Mouse (Mus musculus) thymus, postnatal 14 days (tissue): Measurements from ENCODE around the gene Cdk13.

Experiments
- DNase-seq: peaks from one replicate; pipeline ENCODE4 v3.0.0; 2021

Gene Cdk13

DNA sequence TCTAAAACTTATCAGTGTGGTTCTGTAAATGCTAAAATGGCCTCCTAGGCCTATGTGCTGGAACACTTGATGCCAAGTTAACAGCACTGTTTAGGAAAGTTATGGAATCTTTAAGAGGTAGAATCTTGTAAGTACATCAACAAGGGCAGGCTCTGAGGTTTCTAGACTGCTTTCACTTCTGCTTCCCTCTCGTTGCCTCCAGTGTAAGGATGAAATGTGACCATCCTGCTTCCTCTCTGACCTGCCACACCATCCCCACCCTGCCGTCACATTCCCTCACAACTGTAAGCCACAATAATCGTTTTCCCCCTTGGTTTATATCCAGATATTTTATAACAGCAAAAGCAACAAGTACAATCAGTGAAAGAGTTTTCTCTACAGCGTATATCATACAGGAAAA lies 49.9 kb downstream of the Cdk13 start:
- DNase-seq = no peak

DNA sequence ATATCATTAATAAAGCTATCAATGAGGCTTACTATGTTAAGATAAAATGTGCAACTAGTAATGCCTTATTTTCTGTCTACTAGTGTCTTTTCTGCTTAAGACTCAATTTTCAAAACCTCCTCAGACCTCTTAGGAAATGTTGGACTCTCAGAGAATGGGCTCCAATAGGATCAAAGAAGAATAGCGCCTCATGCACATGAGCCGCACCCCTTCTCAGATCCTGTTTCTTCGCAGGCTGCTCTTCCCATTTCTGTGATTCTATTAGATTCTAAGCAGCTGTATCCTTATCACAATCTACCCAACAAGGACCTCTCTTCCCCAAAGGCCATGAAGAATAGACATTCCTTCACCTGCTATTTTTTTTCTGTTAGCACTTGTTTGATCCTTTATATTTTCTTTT lies 76.1 kb downstream of the Cdk13 start:
- no peak for DNase-seq

DNA sequence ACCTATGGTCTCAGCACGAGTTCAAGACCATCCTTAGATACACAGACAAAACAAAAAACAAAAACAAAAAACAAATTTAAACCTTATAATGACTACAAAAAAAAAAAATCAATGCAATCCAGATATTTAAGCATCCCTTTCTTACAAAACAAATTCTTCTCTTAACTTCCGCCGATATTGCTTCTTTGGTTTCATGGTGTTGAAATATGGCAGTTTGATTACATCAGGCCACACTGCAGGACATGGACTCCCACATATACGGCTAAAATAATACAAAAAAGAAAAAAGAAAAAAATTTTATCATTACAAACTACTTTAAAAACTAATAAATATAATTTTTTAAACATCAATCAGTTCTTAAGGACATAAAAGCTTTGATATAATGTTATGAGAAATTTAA lies 77.0 kb downstream of the Cdk13 start:
- DNase-seq = no peak

DNA sequence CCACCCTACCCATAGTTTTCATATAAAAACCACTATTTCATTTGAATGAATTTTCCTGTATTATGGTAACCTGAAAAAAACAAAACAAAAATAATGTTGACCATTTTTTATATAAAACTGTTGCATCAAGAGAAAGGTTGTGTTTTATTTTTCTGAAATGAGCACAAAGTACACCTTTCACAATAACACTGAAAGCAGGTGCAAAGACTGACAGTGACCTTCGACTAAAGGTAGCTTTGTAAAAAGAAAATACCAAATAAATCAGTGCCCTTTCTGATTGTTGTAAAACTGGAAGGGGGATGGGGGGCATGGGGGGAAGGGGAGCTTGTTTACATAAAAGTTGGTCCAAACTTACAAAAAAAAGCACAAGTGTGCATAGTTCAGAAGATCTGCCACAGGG lies 87.5 kb downstream of the Cdk13 start:
- DNase-seq = no peak

DNA sequence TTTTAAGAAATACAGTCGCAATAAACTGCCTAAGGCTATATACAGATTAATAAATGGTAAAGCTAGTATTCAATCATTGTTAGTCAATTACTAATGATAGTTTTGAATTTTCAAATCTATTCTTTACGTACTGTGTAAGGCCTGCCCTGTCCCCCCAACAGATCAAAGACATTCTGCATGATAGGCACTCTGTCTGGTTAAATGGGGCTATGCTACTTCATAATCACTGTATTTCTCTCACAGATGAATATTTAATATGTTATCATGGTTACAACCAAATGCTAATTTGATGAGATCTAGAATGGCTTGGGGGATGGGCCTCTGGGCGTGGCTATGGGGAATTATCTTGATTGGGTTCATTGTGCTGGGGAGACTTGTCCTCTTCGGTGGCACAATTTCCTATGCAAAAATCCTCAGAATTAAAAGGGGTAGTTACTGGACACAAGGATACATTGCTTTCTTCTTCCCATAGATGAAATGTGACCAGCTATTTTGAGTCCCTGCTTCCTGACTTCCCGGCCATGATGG lies 96.0 kb downstream of the Cdk13 start:
- DNase-seq = no peak

DNA sequence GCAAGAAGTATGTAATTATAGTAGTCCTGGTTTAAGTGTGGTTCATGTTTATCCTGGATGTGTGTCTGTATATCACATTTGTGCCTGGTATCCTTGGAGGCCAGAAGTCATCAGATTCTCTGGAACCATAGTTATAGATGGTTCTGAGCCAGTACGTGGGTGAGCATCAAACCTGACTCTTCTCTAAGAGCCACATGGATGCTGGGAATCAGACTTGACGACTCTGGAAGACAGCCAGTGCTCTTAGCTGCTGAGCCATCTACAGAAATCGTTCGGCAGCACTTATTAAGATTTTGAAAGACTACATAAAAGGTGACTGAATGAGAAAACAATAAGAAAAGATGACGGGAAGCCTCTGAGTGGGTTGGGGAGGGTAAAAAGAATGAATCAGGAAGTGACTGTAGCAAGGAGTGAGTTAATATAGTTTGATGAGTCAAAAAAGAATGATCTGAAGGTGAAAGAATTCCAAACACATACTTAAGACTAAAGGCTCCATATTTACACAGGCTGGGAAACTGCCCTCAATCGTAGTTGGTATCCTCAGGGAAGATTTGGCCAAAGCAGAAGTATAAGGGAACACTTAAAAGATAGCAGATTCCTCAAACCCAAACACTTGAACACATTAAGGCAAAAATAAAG lies 99.6 kb downstream of the Cdk13 start:
- no peak for DNase-seq

DNA sequence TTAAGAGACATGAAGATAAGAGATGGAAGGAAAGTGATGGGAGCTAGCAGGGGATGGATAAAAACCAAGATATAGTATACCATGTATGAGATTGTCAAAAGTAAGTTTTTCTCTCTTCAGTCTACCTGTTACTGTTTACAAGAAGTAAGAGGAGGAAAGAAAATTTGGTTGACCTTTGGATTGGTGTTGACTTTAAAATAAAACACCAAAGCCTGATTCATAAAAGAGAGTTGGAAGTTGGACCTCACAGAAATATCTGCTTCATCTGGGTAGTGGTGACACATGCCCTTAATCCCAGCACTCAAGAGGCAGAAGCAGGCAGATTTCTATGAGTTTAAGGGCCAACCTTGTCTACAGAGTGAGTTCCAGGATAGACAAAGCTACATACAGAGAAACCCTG lies 102.6 kb downstream of the Cdk13 start:
- no peak for DNase-seq

DNA sequence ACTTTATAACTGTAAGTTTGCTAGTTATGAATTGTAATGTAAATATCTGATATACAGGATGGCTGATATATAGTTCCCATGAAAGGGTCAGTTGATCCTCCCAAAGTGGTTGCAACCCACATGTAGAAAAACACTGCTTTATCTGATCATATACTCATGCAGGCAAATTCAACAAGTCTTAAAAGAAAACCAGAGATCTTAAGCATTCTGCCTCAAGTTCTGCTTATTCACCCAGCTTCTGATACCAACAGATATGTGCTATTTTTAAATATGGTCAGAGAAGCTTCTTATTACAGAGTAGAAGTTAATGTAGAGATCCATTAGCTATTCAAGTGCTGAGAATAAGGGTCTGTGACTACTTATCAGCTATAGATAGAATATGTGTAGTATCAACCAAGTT lies 103.6 kb downstream of the Cdk13 start:
- no peak for DNase-seq

DNA sequence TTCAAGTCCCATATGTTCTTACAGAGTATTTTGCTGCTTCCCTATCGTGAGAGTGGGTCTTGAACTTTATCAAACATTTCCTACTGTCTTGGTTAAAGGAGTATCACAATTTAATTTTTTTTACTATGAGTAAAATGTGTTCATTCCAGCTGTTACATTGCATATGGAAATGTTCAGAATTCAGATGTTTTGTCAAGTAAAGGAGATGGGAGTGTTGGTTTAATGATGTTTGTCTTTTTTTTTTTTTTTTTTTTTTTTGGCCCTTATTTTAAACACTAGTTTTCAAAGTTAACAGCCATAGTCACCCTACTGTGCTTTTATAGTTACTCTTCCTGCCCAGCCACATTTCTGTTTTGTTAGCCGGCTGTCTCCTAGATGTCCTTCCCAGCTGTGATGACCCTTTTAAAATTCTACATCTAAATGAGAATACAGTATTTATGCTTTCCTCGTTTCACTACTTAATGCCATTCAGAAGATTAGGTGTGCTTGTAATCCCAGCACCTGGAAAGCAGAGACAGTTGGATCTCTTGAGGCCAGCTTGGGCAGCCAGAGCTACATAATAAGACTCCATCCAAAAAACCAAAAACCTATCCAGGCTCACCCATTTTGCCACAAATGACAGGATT lies 104.7 kb downstream of the Cdk13 start:
- no peak for DNase-seq

DNA sequence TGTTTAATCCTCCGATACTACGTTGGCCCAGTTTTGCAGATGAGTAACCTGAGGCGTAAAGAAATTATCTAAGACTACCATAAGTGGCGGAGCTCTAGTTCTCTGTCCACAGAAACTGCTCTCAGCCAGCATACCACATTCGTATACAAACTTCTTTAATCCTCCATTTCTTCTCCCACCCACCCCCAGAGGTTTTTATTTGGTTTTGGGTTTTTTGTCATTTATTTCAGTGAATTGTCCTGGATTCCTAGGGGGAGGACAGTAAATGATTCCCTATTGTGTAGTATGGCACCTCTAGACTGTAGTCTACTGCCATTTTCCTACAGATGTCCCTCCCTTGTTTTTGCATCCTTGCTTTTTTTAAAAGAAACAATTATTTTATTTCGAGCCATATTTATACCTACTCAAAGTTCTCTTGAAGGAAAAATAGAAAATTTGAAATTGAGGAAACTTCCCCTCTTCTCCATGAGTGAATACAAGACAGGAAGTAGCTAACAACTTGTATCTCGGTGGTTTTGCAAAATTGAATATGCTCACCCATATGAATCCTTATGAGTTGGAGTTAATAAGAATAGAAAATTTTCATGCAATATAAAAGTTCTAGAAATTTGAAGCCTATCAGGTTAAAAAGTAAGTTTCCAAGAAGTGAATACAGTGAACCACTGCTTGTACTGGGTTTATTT lies 108.9 kb downstream of the Cdk13 start:
- no peak for DNase-seq

DNA sequence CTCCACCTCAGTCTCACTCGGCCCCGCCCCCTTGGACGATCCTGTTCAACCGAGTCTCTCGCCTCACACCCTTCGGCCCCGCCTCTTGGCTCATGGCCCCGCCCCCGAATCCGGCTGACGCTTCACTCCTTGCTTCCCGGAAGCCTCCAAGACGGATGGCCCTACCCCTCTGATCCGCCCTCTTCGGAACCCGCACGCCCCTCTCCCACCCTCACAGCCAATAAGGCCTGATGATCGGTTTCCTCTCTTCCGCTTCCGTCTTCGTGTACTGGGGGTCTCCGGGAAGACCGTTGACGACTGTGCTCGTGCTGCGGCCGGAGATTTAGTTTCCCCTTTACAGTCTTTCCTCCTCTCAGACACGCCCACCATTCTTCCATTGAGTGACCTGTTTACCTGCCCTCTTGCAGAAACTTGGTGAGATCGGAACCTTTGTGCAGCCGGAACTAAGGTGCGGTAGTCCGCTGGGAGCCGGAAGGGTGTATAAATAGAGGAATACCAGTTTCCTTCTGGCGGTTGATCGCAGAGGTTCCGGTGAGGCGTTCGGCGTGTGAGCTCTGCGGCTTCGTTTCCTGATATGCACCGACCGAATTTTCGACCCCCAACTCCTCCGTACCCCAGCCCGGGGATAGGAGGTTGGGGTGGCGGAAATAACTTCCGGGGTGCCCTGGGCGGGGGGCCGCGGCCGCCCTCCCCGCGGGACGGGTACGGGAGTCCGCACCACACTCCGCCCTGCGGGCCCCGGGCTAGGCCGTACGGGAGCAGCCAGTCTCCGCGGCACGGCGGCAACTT lies 109.8 kb downstream of the Cdk13 start, which contains the start of the genes Mplkip and Sugct:
TSS of gene Mplkip (plus strand) at position 282 of the 789 bp plus-strand sequence.
TSS of gene Sugct (minus strand) at position 643 of the 789 bp plus-strand sequence.
- DNase-seq = peak; percentile 100

DNA sequence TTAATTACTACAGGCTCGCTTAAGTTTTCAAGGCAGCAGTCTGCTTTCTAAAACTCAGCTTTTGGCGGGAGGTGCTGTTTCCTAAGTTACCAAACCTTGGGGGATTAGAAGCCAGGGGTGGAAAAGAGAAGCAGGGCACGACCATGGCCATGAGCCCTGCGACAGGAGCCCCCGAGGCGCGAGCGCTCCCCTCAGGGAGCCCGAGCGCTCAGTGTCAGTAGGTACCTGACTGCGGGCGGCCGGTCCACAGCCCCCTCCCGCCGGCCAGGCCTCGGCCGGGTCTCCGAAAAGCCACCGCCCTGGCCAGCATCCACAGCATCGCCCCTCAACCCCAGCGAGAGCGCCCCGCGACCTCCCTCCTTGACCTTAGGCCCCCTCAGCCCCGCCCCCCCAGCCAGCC lies 110.5 kb downstream of the Cdk13 start:
- no peak for DNase-seq

DNA sequence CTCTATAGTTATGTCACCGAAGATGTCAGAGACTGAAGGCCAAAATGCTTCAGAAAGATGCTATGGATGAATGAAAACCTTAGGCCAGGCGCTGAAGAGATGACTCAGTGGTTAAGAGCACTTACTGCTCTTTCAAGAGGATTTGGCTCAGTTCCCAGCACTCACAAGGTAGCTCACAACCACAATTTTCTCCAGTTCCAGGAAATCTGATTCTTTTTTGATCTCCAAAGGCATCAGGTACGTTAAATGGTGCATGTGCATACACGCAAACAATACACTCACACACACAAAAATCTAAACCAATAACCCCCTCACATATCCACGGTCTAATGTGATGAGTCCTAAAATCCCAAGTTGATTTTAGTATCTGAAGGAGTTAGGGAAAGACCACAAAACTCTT lies 111.1 kb downstream of the Cdk13 start:
- DNase-seq = no peak

DNA sequence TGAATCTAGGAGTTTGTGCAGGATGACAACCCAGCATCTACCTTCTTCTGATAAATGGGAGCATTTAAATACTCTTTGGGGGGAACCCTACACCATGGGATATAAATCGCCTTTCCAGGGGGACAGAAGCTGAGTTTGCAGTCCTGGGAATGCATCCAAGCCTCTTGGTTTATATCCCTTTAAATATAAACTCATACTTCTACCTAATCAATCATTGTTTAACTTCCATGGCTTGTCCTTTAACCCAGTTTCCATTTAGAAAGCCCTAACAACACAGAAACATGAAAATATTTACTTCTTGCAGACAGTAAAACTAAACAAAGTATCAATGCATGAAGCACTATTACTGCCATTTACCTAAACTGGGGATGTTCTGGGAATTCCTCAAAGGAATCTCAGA lies 113.5 kb downstream of the Cdk13 start:
- no peak for DNase-seq

DNA sequence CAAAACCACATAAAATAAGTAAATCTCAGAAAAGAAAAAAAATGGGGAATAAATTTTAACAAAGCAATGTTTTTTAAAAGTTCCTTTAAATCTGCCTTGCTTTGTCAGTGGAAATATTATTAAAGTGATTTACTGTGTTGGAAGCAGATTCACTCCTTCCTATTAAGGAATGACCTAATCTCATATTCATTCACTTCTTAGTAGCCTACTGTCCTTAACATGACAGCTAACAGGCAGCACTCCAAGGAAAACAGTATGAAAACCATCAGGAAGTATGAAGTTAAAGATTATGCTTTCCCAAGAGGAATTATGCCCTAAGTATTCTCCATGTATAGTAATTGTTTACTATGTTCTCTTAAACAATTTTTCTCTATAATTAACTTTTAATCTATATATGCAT lies 114.2 kb downstream of the Cdk13 start:
- no peak for DNase-seq

DNA sequence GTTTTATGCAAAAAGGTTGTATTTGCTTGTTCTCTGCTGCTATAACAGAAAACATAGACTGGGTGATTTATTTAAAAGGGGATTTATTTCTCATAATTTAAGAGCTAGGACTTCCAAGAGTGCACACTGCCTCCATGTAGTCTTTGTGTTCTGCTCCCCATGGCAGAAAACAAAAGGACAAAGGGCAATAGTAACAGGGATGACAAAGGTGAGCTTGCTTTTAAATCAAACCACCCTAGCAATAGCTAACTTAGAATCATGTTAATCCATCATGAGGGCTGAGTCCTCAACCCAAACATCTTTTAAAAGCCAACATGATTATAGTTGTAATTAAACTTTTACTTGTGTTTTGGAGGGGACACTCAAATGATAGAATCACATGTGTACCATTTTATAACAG lies 115.4 kb downstream of the Cdk13 start:
- DNase-seq = no peak

DNA sequence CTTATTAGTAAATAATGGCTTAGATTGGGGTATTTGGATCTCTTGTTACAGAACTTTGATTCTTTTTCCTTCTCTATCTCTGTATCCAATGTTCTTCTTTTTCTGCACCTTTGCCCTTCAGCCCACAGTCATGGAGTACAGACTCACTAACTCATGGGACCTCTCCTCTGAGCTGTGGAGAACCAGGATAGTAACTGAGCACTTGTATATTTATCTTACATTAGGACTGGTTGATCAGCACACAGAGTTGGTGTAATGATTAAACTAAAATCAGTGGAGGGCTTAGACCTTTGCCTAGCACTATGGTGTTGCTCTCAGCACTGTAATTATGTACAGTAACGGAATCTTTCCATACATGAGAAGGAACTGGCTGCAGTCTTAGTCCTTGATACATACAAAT lies 133.8 kb downstream of the Cdk13 start:
- no peak for DNase-seq

DNA sequence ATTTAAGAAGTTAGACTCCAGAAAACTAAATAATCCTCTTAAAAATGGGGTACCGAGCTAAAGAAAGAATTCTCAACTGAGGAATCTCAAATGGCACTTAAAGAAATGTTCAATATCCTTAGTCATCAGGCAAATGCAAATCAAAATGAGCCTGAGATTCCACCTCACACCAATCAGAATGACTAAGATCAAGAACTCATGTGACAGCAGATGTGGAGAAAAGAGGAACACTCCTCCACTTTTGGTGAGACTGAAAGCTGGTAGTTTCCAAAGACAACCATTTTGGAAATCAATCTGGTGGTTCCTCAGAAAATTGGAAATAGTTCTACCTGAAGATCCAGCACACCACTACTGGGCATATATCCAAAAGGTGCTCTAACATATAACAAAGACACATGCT lies 137.5 kb downstream of the Cdk13 start:
- no peak for DNase-seq
